Mouse (Mus musculus) adrenal gland, postnatal 14 days (tissue): ENCODE measurements around the gene Nup93. TPM values are rescaled to one million over a fixed set of nuclear protein-coding genes. Genes with fewer than 3 reads are reported as not detected.

ENCODE experiments used
- DNase-seq: peaks from one replicate; pipeline ENCODE4 v3.0.0; 2021; ENCODE audit warnings: mixed read lengths
- total RNA-seq: library from RNA; stranded (reverse); gene quantifications from 2 replicates; pipeline ENCODE4 v1.2.3, GENCODE M21; 2021

Gene Nup93
- total RNA-seq, 1 experiment from 2014 or later, result 17.1 TPM

DNA sequence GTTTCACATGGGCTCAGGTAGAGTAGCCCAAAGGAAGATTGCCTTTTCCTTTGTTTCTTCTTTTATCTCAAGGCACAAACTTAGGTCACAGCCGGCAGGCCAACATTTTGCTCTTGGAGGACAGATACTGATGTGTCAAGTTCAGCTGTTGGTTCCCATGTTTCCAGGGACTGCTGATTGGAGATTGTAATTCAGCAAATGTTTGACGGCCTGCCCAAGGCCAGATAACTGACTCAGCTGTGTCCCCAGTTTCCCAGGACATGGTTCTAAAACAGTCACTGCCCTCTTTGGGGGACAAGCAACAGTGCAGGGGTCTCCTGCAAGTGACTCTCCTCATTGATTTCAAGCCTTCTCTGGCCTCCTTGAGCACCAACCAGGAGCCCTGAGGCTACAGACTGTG, 105.7 kb downstream of the Nup93 start:
- DNase-seq, result peak; percentile 42

DNA sequence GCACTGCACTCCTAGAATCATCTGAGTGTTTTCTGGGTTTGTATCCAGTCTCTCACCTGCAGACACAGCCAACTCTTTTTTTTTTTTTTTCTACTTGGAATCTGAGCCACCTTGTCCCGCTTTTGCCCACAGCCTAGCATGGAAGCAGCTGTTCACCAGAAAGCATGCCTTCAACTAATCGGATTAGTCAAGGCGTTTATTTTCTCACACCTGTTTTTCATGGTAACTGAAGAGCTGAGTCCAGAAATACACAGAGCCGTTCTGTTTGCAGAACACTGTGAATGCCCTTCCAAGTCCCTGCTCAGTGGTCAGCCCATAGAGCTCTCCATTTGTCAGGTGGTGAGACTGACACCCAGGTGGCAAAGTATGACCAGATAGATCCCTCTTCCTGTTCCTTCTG, 107.7 kb downstream of the Nup93 start:
- no peak for DNase-seq

DNA sequence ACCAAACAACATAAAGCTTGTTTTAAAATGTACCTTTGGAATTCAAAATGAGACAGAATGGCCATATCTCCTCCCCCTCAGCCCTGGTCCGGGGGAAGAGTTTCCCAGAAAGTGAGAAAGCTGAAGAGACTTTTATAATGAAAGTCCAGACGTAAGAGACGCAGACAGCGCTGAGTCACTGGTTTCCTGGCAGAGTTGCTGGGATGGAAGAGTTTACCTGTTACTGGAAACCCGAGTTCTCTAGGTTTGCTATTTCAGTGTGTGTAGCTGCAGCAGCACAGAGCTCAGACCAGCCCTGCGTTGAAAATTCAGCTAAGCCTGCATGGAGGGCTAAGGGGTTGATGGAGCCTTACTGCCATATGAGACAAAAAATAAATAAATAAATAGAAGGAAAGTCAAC, 108.7 kb downstream of the Nup93 start:
- no peak for DNase-seq

DNA sequence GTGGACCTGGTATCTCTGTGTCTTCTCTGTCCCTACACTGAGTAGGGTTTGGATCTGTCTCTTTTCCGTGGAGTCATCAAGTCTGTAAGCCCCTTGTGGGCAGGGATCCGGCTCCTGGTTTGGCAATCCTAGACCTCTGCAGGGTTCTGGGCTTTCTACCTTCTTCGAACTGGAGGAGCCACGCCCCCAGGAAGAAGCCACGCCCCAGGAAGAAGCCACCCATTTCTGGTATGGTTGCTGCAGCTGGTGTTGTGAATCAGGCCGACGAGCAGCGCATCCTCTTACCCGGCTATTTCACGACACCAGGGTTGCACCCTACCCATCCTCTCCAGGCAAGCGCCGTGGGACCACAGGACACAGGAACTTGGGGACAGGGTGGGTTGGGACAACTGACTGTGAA, 109.7 kb downstream of the Nup93 start:
- no peak for DNase-seq

DNA sequence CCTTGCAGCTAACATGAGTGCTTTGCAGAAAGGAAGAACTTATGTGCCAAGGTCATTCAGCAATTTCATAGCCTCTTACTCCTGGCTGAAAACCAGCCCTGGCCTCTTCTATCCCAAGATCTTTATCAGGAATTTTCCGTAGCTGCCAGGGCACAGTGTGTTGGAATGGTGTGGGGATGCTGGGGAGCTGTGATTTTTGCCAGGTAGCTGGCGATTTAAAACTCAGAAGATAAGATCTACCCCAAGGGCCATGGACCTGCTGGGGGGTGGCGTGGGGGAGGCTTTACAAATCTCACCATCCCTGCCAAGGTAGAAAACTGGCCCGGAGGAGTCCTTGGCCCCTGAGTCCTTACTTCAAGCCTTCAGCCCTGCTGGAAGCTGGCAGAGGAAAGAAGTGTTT, 111.7 kb downstream of the Nup93 start:
- DNase-seq, result no peak

DNA sequence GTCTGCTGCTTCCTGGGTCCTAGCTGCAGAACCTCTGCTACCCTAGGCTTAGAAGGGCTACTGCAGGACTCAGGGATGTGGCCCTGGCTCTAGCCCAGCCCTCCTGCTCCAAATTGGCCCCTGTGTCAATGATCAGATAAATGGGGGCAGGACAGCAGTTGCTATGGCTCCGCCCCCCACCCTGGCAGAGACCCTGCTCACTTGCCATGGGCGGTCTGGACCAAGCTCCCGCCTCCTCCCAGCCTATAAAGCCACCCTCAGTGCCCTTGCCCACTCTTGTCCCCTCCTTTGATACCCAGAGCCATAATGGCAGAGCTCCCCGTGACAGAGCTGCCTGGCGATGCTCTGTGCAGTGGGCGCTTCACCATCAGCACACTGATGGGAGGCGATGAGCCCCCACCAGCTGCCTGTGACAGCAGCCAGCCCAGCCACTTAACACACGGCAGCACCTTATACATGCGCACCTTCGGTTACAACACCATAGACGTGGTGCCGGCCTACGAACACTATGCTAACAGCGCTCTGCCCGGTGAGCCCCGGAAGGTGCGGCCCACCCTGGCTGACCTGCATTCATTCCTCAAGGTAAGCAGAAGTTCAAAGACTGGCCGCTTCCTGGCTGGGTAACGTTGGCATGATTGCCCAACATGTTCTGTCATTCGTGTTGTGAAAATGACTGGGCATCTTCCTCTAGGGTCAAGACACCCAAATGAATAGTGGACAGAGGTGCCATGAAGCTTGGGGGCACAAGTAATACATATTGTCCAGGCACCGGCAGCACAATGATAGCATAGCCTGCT, 114.8 kb downstream of the Nup93 start, which contains the start of gene Slc12a3:
Gene Slc12a3 (plus strand): TSS at position 270 of the 797 bp plus-strand sequence.
- DNase-seq, result no peak

DNA sequence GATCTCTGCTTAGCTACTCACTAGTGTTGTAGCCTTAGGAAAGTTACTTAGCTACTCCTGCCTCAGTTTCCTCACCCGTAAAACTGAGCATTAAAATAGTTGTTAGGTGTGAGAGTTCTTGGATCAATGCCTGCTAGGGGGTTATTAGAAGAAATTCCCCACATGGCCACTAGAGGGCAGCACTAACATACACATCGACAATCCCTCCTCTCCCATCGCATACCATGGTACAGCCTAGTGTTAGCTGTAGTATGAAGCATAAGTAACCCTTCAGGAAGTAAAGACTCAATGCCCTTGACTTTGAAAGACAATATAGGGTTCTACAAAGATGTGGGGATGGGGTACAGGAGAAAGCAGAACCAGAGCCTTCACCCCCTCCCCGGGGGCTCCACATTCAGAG, 116.4 kb downstream of the Nup93 start:
- DNase-seq, result peak; percentile 69

DNA sequence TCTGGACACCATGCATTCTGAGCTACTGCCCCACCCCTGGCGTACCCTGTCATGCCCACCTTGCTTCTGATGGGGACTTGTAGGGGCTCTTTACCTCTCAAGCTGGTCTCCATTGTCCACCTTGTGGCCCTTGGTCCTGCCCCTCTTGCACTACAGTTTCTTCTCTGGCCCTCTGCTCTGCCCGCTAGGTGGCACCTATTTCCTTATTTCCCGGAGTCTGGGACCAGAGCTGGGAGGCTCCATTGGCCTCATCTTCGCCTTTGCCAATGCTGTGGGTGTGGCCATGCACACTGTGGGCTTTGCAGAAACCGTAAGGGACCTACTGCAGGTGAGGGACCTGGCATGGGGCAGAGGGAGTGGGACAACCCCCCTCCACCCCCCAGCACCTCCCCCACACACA, 119.0 kb downstream of the Nup93 start:
- DNase-seq, result peak; percentile 25

DNA sequence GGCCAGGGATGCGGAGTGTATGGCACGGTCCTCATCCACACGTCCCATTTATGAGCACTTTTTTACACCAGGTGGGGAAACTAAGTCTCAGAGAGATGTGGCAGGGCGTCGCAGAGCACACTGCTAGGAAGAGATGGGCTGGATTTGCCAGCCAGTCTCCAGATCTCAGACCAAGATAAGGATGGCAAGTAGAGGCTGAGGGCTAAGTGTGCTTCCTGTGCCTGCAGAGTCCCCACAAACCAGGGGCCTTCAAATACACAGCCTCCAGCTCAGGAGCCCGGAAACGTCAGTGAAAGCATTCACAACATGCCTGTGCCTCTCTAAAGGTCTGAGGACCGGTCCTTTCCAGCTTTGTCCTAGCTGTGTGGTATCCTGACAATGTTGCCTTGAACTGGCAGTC, 123.2 kb downstream of the Nup93 start:
- no peak for DNase-seq

DNA sequence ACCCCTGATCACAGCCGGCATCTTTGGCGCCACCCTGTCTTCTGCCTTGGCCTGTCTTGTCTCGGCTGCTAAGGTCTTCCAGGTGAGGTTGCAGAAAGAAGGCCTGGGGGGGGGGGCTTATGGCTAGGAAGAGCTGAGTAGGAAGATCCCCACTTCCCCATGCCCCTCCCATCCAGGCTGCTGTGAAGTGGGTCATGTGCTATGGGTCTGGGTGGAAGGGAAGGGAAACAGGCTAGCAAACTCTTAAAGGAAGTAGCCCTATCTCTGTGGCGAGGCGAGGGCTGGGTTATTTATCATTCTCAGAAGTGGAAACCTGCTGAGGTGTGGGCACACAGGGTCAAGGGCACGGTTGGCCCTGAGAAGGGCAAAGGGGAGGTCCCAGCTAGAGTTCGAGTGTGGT, 126.4 kb downstream of the Nup93 start:
- no peak for DNase-seq

DNA sequence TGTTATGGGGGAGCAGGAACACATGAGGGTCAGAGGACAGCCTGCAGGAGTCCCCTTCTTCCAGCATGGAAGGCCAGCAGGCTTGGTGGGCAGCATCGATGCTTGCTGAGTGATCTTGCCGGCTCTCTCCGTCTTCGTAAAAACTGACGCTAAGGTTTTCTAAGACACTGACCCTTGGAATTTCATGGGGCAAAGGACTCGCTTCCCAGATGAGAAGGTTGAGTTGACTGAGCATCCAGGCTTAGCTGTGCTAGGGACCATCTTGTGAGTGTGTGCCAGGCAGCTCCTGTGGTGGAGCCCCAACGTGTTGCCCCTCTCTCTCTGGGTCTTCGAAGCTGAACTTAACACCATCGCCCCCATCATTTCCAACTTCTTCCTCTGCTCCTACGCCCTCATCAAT, 128.3 kb downstream of the Nup93 start:
- no peak for DNase-seq

DNA sequence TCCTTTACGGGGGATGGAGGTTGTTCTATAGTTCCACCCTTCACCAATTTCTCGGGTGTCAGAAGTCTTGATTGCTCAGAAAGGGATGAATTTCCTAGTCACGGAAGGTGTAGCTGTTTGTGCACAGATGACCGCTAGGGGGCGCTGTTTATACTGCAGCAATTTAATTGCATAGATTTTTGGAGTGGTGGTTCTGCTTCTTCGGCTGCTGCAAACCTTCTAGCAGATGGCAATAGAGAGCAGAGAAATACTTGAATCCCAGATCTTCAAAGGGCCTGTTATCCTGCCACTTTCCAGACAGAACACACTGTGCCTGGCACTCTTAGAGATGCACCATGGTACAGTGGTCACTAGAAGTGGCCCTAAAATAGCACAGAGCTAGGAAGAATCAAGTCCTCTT, 128.9 kb downstream of the Nup93 start:
- peak; percentile 91 for DNase-seq

DNA sequence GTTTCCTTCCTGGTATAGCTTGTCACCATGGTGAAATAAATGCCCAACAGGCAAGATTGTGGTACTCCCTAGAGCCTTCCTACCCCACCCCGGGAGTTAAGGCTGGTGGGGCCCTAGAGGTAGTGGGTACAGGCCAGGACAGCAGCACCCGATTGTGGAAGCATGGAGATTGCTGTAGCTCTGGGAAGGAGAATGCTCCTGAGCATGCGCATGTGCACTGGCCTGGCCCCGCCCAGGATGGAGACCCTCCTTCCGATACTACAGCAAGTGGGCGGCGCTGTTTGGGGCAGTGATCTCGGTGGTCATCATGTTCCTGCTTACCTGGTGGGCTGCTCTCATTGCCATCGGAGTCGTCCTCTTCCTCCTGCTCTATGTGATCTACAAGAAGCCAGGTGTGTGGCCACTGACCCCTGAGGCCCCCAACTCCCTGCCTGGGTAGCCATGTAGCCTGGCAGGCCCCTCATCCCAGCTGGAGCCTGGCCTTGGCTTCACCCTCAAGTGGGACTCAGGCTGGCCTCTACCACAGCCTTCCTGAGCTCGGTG, 129.5 kb downstream of the Nup93 start:
- DNase-seq, result no peak

DNA sequence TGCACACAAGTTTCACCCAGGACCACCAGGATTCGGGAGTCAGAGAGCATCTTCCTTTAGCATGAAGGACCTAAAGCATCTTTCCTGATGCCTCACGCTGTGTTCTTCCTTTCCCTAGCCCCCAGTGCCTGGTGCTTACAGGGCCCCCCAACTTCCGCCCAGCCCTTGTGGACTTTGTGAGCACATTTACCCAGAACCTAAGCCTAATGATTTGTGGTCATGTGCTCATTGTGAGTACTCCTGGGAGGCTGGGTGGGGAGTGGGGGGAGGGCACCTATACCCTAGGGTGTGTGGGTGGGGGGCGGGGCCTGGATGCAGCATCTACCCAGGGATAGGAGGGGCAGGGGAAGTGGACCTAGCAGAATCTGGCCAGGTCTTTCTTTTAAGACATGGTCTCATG, 131.3 kb downstream of the Nup93 start:
- DNase-seq, result no peak

DNA sequence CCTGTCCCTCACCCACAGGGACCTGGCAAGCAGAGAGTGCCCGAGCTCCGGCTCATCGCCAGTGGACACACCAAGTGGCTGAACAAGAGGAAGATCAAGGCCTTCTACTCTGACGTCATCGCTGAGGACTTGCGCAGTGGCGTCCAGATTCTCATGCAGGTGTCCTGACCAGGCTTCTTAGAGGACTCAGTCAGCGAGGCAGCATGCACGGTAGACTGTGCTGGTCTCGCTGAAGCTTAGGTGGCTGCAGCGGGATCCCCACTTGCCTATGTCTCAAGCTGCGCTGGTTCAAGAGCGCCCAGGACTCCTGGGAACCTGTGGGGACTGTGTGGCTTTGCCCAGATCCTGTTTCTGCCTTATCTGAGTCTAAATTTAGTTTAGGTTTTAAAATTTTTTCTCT, 131.9 kb downstream of the Nup93 start:
- DNase-seq, result no peak

DNA sequence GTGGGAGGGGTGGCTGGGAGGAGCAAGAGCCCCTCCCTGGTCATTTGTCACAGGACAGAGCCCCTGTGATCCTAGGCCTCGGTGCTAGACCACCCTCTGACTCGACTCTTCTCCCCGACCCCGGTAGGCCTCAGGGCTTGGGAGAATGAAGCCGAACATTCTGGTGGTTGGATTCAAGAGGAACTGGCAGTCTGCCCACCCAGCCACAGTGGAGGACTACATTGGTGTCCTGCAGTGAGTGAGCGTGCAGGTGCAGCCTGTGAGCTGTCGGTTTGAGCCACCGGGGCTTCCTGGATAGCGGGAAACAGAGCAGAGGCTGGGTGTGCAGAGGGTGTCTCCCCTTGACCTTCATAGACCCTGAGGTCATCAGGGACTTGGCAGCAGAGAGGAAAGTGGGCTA, 134.1 kb downstream of the Nup93 start:
- no peak for DNase-seq

DNA sequence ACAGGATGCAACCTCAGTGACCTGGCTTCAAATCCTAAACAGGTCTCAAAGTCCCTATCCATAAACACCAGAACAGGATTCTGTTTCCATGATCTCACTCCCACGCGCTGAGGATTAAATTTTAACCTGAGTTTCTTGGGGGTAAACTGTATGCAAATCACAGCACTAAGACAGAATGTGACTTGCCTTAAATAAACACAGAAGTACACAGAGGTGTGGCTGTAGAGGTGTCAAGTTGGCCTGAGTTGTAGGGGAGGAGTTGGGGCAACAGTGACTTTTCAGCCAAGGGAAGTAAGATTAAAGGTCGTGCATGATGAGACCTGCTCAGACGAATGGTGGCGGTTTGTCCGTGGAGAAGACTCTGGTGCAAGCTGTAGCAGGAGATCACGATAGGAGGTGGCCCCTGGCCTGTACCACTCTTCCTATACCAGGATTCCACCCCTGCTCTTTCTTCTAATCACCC, 139.7 kb downstream of the Nup93 start:
- no peak for DNase-seq

DNA sequence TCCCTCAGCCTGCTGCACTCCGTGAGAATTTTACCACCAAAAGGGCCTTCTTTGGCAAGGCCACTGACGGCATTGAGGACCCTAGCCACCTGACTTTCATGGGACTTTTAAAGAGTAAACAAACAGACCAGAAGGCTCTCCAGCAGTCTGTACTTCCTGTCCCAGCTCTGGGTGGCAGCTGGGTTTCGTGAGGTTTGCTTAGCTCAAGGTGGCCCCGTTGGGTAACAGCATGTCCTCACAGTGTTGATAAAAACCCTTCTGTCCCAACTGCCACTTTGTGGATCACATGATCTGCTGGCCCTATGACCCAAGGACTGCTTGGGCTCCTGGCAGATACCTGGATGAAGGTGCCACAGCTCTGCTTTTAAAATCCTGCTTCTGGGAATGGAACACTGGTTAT, 140.2 kb downstream of the Nup93 start:
- DNase-seq, result peak; percentile 55

DNA sequence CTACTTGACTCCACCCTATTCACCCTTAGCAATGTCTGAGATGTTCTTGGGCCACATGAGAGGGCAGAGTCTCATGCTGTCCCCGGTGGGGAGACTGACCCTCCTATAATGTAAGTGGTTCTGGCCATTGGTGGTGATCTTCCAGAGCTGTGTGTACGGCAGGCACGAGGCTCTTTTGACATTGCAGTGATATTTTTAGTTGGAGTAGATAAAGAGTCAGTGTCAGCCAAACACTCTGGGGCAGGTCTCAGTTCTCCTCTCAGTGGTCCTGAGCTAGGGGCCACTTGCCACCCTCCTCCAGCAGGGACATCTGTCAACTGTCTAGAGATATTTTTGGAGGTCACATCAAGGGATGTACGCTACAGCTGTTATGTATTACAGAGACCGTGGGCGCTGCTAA, 142.9 kb downstream of the Nup93 start:
- DNase-seq, result no peak

DNA sequence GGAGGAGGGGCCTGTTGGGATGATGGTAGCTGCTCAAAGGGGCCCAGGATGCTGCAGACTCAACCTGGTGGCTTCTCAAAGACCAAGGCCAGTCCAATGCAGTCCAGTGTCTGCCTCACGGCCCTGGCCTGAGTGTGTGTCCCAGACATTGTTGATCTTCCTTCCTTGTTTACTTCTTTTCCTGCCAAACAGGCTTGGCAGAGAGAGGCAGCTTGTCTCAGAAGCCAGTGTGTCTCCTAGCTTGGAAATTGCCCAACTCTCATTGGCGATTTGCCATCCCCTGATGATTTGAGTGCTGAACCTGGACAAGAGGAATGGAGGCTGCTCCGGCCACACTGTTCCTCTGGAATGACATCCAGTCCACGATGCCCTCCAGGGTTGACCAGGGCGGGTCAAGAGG, 144.2 kb downstream of the Nup93 start:
- peak; percentile 91 for DNase-seq

DNA sequence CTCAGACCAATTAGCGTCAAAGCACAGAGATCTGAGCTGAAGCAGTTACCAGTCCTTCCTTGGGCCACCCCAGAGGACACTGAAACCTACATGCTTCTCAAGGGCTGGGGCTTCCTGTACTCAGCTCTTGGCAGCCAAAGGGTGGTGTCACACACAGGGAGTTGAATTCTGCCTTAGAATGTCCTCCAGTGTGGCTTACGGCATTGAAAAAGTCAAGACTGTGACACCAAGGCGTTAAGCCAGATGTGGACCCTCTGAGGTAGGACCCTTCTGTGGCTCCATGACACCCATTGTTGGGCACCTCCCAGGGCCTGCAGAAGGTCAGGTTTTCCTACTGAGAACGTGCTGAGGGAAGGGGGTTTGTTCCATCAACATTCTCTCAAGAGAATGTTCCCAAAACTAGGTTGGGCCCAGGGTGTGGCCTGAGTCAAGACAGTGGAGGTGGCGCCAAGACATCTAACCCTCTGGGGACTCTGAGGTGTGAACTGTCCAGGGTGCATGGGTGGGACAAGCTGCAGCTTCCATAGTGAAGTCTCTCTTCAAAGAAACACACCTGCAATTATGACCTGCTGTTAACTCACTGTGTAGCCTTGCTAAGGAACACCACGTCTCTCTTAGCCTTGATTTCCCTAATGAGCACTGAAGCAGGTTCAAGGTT, 147.5 kb downstream of the Nup93 start:
- no peak for DNase-seq

DNA sequence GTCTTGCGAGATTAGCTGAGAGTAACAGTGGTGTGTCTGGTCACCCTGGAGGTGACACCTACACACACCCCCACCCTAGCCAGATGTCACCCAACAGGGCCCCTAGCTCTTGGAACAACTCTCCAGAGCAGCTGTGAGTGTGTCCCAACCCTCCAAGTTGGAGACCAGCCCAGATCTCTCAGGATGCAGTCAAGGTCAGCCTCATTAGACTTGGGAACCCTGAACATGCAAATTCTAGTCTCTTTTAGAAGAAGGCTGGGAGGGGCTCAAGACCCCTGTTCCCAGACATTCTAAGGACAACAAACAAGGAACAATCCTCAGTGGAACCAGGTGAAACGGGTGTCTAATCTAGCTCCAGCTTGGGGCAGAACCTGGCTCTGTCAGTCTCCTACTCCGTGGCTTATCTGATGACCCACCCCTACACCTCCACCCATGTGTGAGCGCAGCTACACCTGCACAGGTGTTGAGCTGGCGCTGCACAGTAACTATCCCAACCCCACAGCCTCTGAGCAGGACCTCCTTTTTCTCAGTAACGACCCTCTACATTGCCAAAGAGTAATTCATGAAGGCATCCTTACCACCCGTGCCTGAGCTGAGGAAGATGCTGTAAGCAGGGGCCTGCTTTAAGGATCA, 148.4 kb downstream of the Nup93 start:
- peak; percentile 72 for DNase-seq

DNA sequence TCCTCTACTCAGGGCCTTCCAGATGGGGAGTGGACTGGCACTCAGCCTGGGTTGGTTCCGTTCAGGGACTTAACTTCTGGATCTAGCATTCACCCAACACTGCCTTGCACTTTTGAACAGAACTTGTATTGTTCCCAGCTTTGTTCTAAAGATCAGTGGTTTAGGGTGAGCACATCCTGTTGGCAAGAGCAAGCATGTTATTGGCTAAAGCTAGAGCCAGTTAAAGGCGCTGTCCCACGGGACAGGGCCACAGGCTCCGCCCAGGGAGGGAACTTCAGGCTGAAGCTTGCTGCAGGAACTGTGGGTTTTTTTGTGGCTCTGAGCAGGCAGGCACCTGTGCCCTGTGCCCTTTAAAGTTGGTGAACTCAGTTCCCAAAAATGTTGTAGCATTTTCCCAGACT, 148.9 kb downstream of the Nup93 start:
- peak; percentile 86 for DNase-seq
